Mouse (Mus musculus): ENCODE data around the gene Klk13. TPM values are rescaled to one million over a fixed set of nuclear protein-coding genes. Genes with fewer than 3 reads are reported as not detected.
A peak's percentile ranks its signal among the peaks of the same experiment; 100 is the strongest.

Klk13 gene
- polyA plus RNA-seq, 1 experiment from 2014 or later: not detected

GRCm38 (mm10) chr7:43713741-43714351 is 1.5 kb downstream of the Klk13 start:
- 0 out of 2 replicates have a peak, but pooled peaks cover 6% of the 10 kb centered on the region for H3K27me3 ChIP-seq (ENCODE audit: control insufficient read depth, insufficient read depth, low read length)
- no peak overlapping the region for H3K4me3 ChIP-seq (ENCODE audit: control insufficient read depth in 1 of 2, insufficient read depth in 1 of 2, low read depth in 1 of 2, low read length in 2 of 2)
- no peak overlapping the region for H3K9ac ChIP-seq (ENCODE audit: low read length)
- H3K9me3 ChIP-seq (ENCODE audit: control insufficient read depth, low read length): no peaks in the 10 kb centered on the region
- WGBS: 7% methylated on average over 19 of the region's 19 CpGs
- H3K27ac ChIP-seq (replicated peaks in 1 of 2; ENCODE audit: control insufficient read depth in 1 of 2, insufficient read depth in 1 of 2, low read depth in 2 of 2, low read length in 2 of 2): no peak overlapping the region
- no peaks in the 10 kb centered on the region for H3K36me3 ChIP-seq (ENCODE audit: control insufficient read depth, insufficient read depth, low read length)
- H3K4me2 ChIP-seq (ENCODE audit: low read length): peak overlapping the region; percentile 9; the same call in 1 of the 2 replicates
- ATAC-seq (ENCODE audit: insufficient number of reproducible peaks, insufficient read depth, low FRiP score, low read depth): no peak
- H3K4me1 ChIP-seq (ENCODE audit: control insufficient read depth in 2 of 2, insufficient read depth in 2 of 2, low read length in 2 of 2): peaks cover 0 to 2% of the 10 kb centered on the region in 2 experiments; a peak in 1 of 4 replicates

- H3K9me3 ChIP-seq (ENCODE audit: control insufficient read depth, low read length): no peaks in the 10 kb centered on the region
- no peaks in the 10 kb centered on the region for H3K36me3 ChIP-seq (ENCODE audit: control insufficient read depth, insufficient read depth, low read length)
- H3K4me1 ChIP-seq (ENCODE audit: control insufficient read depth in 2 of 2, insufficient read depth in 2 of 2, low read length in 2 of 2): no peaks in the 10 kb centered on the region
- no peak overlapping the region for H3K4me3 ChIP-seq (ENCODE audit: control insufficient read depth in 1 of 2, insufficient read depth in 1 of 2, low read depth in 1 of 2, low read length in 2 of 2)
- H3K27ac ChIP-seq (replicated peaks in 1 of 2; ENCODE audit: control insufficient read depth in 1 of 2, insufficient read depth in 1 of 2, low read depth in 2 of 2, low read length in 2 of 2): peak overlapping the region; percentile 23 to 44; a peak in 3 of 4 replicates
- 48% methylated on average over 1 of the region's 1 CpGs for WGBS
- H3K27me3 ChIP-seq (ENCODE audit: control insufficient read depth, insufficient read depth, low read length): no peaks in the 10 kb centered on the region
- ATAC-seq (ENCODE audit: insufficient number of reproducible peaks, insufficient read depth, low FRiP score, low read depth): no peak
- H3K9ac ChIP-seq (ENCODE audit: low read length): no peak overlapping the region
- no peak overlapping the region for H3K4me2 ChIP-seq (ENCODE audit: low read length)
Observed at GRCm38 (mm10) chr7:43747788-43748187, 35.4 kb downstream of the Klk13 start.

GRCm38 (mm10) chr7:43752806-43753205 is 40.4 kb downstream of the Klk13 start:
- H3K36me3 ChIP-seq (ENCODE audit: control insufficient read depth, insufficient read depth, low read length): no peaks in the 10 kb centered on the region
- no peaks in the 10 kb centered on the region for H3K9me3 ChIP-seq (ENCODE audit: control insufficient read depth, low read length)
- no peaks in the 10 kb centered on the region for H3K27me3 ChIP-seq (ENCODE audit: control insufficient read depth, insufficient read depth, low read length)
- H3K9ac ChIP-seq (ENCODE audit: low read length): no peak overlapping the region
- no peak overlapping the region for H3K27ac ChIP-seq (replicated peaks in 1 of 2; ENCODE audit: control insufficient read depth in 1 of 2, insufficient read depth in 1 of 2, low read depth in 2 of 2, low read length in 2 of 2)
- H3K4me3 ChIP-seq (ENCODE audit: control insufficient read depth in 1 of 2, insufficient read depth in 1 of 2, low read depth in 1 of 2, low read length in 2 of 2): no peak overlapping the region
- 36% methylated on average over 2 of the region's 2 CpGs for WGBS
- no peak for ATAC-seq (ENCODE audit: insufficient number of reproducible peaks, insufficient read depth, low FRiP score, low read depth)
- no peaks in the 10 kb centered on the region for H3K4me1 ChIP-seq (ENCODE audit: control insufficient read depth in 2 of 2, insufficient read depth in 2 of 2, low read length in 2 of 2)
- no peak overlapping the region for H3K4me2 ChIP-seq (ENCODE audit: low read length)

GRCm38 (mm10) chr7:43766484-43766883 is 54.1 kb downstream of the Klk13 start:
- Histone ChIP-seq H3K9ac (ENCODE audit: low read length) (no peak overlapping the region), H3K4me2 (ENCODE audit: low read length) (no peak overlapping the region), H3K4me1 (ENCODE audit: control insufficient read depth in 2 of 2, insufficient read depth in 2 of 2, low read length in 2 of 2) (no peaks in the 10 kb centered on the region), H3K4me3 (ENCODE audit: control insufficient read depth in 1 of 2, insufficient read depth in 1 of 2, low read depth in 1 of 2, low read length in 2 of 2) (no peak overlapping the region), H3K9me3 (ENCODE audit: control insufficient read depth, low read length) (no peaks in the 10 kb centered on the region), H3K27me3 (ENCODE audit: control insufficient read depth, insufficient read depth, low read length) (no peaks in the 10 kb centered on the region), H3K27ac (replicated peaks in 1 of 2; ENCODE audit: control insufficient read depth in 1 of 2, insufficient read depth in 1 of 2, low read depth in 2 of 2, low read length in 2 of 2) (no peak overlapping the region), H3K36me3 (ENCODE audit: control insufficient read depth, insufficient read depth, low read length) (no peaks in the 10 kb centered on the region)
- WGBS: 30% methylated on average over 8 of the region's 8 CpGs
- ATAC-seq (ENCODE audit: insufficient number of reproducible peaks, insufficient read depth, low FRiP score, low read depth): no peak

GRCm38 (mm10) chr7:43768597-43768996 is 56.2 kb downstream of the Klk13 start, which contains the start of gene Klk12:
Gene Klk12 (plus strand): TSS chr7:43768897.
- Histone ChIP-seq H3K36me3 (ENCODE audit: control insufficient read depth, insufficient read depth, low read length) (no peaks in the 10 kb centered on the region), H3K9me3 (ENCODE audit: control insufficient read depth, low read length) (no peaks in the 10 kb centered on the region), H3K27ac (replicated peaks in 1 of 2; ENCODE audit: control insufficient read depth in 1 of 2, insufficient read depth in 1 of 2, low read depth in 2 of 2, low read length in 2 of 2) (no peak within 1 kb of the TSS), H3K27me3 (ENCODE audit: control insufficient read depth, insufficient read depth, low read length) (no peaks in the 10 kb centered on the region), H3K9ac (ENCODE audit: low read length) (no peak within 1 kb of the TSS), H3K4me1 (ENCODE audit: control insufficient read depth in 2 of 2, insufficient read depth in 2 of 2, low read length in 2 of 2) (no peaks in the 10 kb centered on the region), H3K4me3 (ENCODE audit: control insufficient read depth in 1 of 2, insufficient read depth in 1 of 2, low read depth in 1 of 2, low read length in 2 of 2) (no peak within 1 kb of the TSS), H3K4me2 (ENCODE audit: low read length) (no peak within 1 kb of the TSS)
- 64% methylated on average over 4 of the region's 4 CpGs for WGBS
- ATAC-seq (ENCODE audit: insufficient number of reproducible peaks, insufficient read depth, low FRiP score, low read depth): no peak

GRCm38 (mm10) chr7:43769636-43770035 is 57.3 kb downstream of the Klk13 start:
- Histone ChIP-seq H3K9me3 (ENCODE audit: control insufficient read depth, low read length) (no peaks in the 10 kb centered on the region), H3K27me3 (ENCODE audit: control insufficient read depth, insufficient read depth, low read length) (no peaks in the 10 kb centered on the region), H3K27ac (replicated peaks in 1 of 2; ENCODE audit: control insufficient read depth in 1 of 2, insufficient read depth in 1 of 2, low read depth in 2 of 2, low read length in 2 of 2) (no peak overlapping the region), H3K4me1 (ENCODE audit: control insufficient read depth in 2 of 2, insufficient read depth in 2 of 2, low read length in 2 of 2) (no peaks in the 10 kb centered on the region), H3K9ac (ENCODE audit: low read length) (no peak overlapping the region), H3K4me3 (ENCODE audit: control insufficient read depth in 1 of 2, insufficient read depth in 1 of 2, low read depth in 1 of 2, low read length in 2 of 2) (no peak overlapping the region), H3K4me2 (ENCODE audit: low read length) (no peak overlapping the region), H3K36me3 (ENCODE audit: control insufficient read depth, insufficient read depth, low read length) (no peaks in the 10 kb centered on the region)
- no peak for ATAC-seq (ENCODE audit: insufficient number of reproducible peaks, insufficient read depth, low FRiP score, low read depth)
- WGBS: 88% methylated on average over 8 of the region's 8 CpGs

GRCm38 (mm10) chr7:43770701-43771100 is 58.3 kb downstream of the Klk13 start:
- H3K4me2 ChIP-seq (ENCODE audit: low read length): no peak overlapping the region
- no peak for ATAC-seq (ENCODE audit: insufficient number of reproducible peaks, insufficient read depth, low FRiP score, low read depth)
- no peak overlapping the region for H3K27ac ChIP-seq (replicated peaks in 1 of 2; ENCODE audit: control insufficient read depth in 1 of 2, insufficient read depth in 1 of 2, low read depth in 2 of 2, low read length in 2 of 2)
- H3K36me3 ChIP-seq (ENCODE audit: control insufficient read depth, insufficient read depth, low read length): no peaks in the 10 kb centered on the region
- WGBS: 88% methylated on average over 10 of the region's 10 CpGs
- H3K4me1 ChIP-seq (ENCODE audit: control insufficient read depth in 2 of 2, insufficient read depth in 2 of 2, low read length in 2 of 2): no peaks in the 10 kb centered on the region
- no peak overlapping the region for H3K9ac ChIP-seq (ENCODE audit: low read length)
- no peaks in the 10 kb centered on the region for H3K9me3 ChIP-seq (ENCODE audit: control insufficient read depth, low read length)
- H3K27me3 ChIP-seq (ENCODE audit: control insufficient read depth, insufficient read depth, low read length): no peaks in the 10 kb centered on the region
- no peak overlapping the region for H3K4me3 ChIP-seq (ENCODE audit: control insufficient read depth in 1 of 2, insufficient read depth in 1 of 2, low read depth in 1 of 2, low read length in 2 of 2)

GRCm38 (mm10) chr7:43771916-43772315 is 59.5 kb downstream of the Klk13 start:
- H3K4me3 ChIP-seq (ENCODE audit: control insufficient read depth in 1 of 2, insufficient read depth in 1 of 2, low read depth in 1 of 2, low read length in 2 of 2): no peak overlapping the region
- no peaks in the 10 kb centered on the region for H3K27me3 ChIP-seq (ENCODE audit: control insufficient read depth, insufficient read depth, low read length)
- H3K36me3 ChIP-seq (ENCODE audit: control insufficient read depth, insufficient read depth, low read length): no peaks in the 10 kb centered on the region
- 93% methylated on average over 6 of the region's 6 CpGs for WGBS
- H3K4me2 ChIP-seq (ENCODE audit: low read length): no peak overlapping the region
- no peaks in the 10 kb centered on the region for H3K9me3 ChIP-seq (ENCODE audit: control insufficient read depth, low read length)
- H3K4me1 ChIP-seq (ENCODE audit: control insufficient read depth in 2 of 2, insufficient read depth in 2 of 2, low read length in 2 of 2): no peaks in the 10 kb centered on the region
- H3K9ac ChIP-seq (ENCODE audit: low read length): no peak overlapping the region
- H3K27ac ChIP-seq (replicated peaks in 1 of 2; ENCODE audit: control insufficient read depth in 1 of 2, insufficient read depth in 1 of 2, low read depth in 2 of 2, low read length in 2 of 2): no peak overlapping the region
- no peak for ATAC-seq (ENCODE audit: insufficient number of reproducible peaks, insufficient read depth, low FRiP score, low read depth)

Measured in heart, embryonic 14.5 days (tissue).